Mouse (Mus musculus) heart, adult 2 months (tissue): Measurements from ENCODE around the gene Isg20. TPM values are rescaled to one million over a fixed set of nuclear protein-coding genes. Genes with fewer than 3 reads are reported as not detected.

ENCODE experiments used
- DNase-seq, 2 experiments: peaks; one replicate each; pipeline ENCODE4 v3.0.0; 2021
- H3K27ac ChIP-seq: fragments of 200-600 bp; 2 replicates; pipeline ENCODE4 v1.8.1; 2022
- H3K27me3 ChIP-seq: fragments of 200-500 bp; 2 replicates; pipeline ENCODE4 v1.6.1; 2012; ENCODE audit warnings: mild to moderate bottlenecking, low read length, inconsistent platforms, mixed read lengths; ENCODE audit not compliant: control insufficient read depth, insufficient read depth
- H3K36me3 ChIP-seq: fragments of 200-500 bp; 2 replicates; pipeline ENCODE4 v1.6.1; 2012; ENCODE audit warnings: low read length, inconsistent platforms; ENCODE audit not compliant: control insufficient read depth, insufficient read depth
- H3K4me1 ChIP-seq: fragments of 200-500 bp; 2 replicates; pipeline ENCODE4 v1.6.1; 2011; ENCODE audit warnings: low read length; ENCODE audit not compliant: control insufficient read depth, insufficient read depth
- H3K4me3 ChIP-seq: fragments of 200-600 bp; 2 replicates; pipeline ENCODE4 v1.8.1; 2022
- H3K79me2 ChIP-seq: fragments of 200-500 bp; replicated peaks from 2 replicates; pipeline ENCODE4 v1.6.1; 2012; ENCODE audit warnings: mild to moderate bottlenecking, inconsistent platforms, low read length, moderate library complexity, mixed read lengths; ENCODE audit not compliant: control insufficient read depth, insufficient read depth
- H3K9ac ChIP-seq: fragments of 200-500 bp; 2 replicates; pipeline ENCODE4 v1.6.1; 2012; ENCODE audit warnings: low read depth, mild to moderate bottlenecking, control low read depth, inconsistent platforms, low read length, mixed read lengths
- CTCF ChIP-seq: fragments of 200-600 bp; IDR thresholded peaks from 2 replicates; pipeline ENCODE4 v1.8.1; 2022; ENCODE audit warnings: antibody characterized with exemption, mild to moderate bottlenecking, moderate library complexity
- EP300 ChIP-seq: fragments of 200-500 bp; IDR thresholded peaks from 2 replicates; pipeline ENCODE4 v1.6.1; 2011; ENCODE audit warnings: low read depth, low read length, control low read depth; ENCODE audit not compliant: insufficient read depth
- POLR2A ChIP-seq: fragments of 200-500 bp; IDR thresholded peaks from 2 replicates; pipeline ENCODE4 v1.6.1; 2011; ENCODE audit warnings: mild to moderate bottlenecking, low read depth, low read length, control low read depth; ENCODE audit not compliant: insufficient read depth
- WGBS: fragments of 180-500 bp; shearing (Covaris S2); methylation state at CpG from one replicate; pipeline ENCODE4 v1.1.7; 2018; 5-methylcytosine and 5-hydroxymethylcytosine counted together
- intact Hi-C: fragments of 180-260 bp; cut with DNase I; formaldehyde crosslinking; loops from one replicate; pipeline ENCODE4 v1.15.1; 2025
- microRNA-seq, 2 experiments: library from miRNA; unstranded; fragments of <30 nt; microRNA quantifications; one replicate each; pipeline ENCODE4 v1.2.0; 2021
- polyA plus RNA-seq: library from polyadenylated mRNA; depleted of rRNA; stranded (reverse); fragments of >200 nt; gene quantifications from 2 replicates; pipeline ENCODE4 v1.2.3, GENCODE M21; 2012; rRNA removed
- total RNA-seq, 2 experiments: library from RNA; stranded (reverse); gene quantifications; 2 replicates each; pipeline ENCODE4 v1.2.3; 2021

The Isg20 gene
- total and polyA plus RNA-seq, 3 experiments: 6.2 to 88.6 (median 30.3) TPM

GRCm38 (mm10) chr7:78955086-78955485 is 41.9 kb downstream of the Isg20 start:
- Histone ChIP-seq H3K27ac (no peak overlapping the region), H3K36me3 (no peaks in the 10 kb centered on the region), H3K9ac (no peak overlapping the region), H3K4me3 (no peak overlapping the region), H3K79me2 (no peaks in the 10 kb centered on the region), H3K4me1 (no peaks in the 10 kb centered on the region), H3K27me3 (no peaks in the 10 kb centered on the region)
- intact Hi-C loops: no loop called here
- 67% methylated on average over 6 of the region's 6 CpGs for WGBS
- no peak for DNase-seq
- TF ChIP-seq EP300 (no peak), POLR2A (no peak), CTCF (no peak)

GRCm38 (mm10) chr7:78958499-78959073 is 45.4 kb downstream of the Isg20 start:
- WGBS: 69% methylated on average over 6 of the region's 6 CpGs
- Histone ChIP-seq H3K79me2 (no peaks in the 10 kb centered on the region), H3K4me3 (no peak overlapping the region), H3K4me1 (no peaks in the 10 kb centered on the region), H3K27me3 (no peaks in the 10 kb centered on the region), H3K9ac (no peak overlapping the region), H3K36me3 (no peaks in the 10 kb centered on the region), H3K27ac (no peak overlapping the region)
- no peak for TF ChIP-seq POLR2A
- TF ChIP-seq CTCF: no peak
- TF ChIP-seq EP300: no peak
- intact Hi-C loops: no loop called here
- DNase-seq: no peak

GRCm38 (mm10) chr7:78963891-78964290 is 50.7 kb downstream of the Isg20 start:
- no peak for DNase-seq
- 65% methylated on average over 3 of the region's 3 CpGs for WGBS
- Histone ChIP-seq H3K36me3 (no peaks in the 10 kb centered on the region), H3K79me2 (no peaks in the 10 kb centered on the region), H3K27me3 (no peaks in the 10 kb centered on the region), H3K4me3 (no peak overlapping the region), H3K9ac (no peak overlapping the region), H3K27ac (no peak overlapping the region), H3K4me1 (no peaks in the 10 kb centered on the region)
- intact Hi-C loops: no loop called here
- no peak for TF ChIP-seq CTCF
- no peak for TF ChIP-seq POLR2A
- no peak for TF ChIP-seq EP300

Small RNAs within 50 kb of the gene (microRNA-seq; reads per million reads assigned to microRNA genes)
- 5.0 to 5.4 reads per million in 2 experiments for gene Mir7-2

Other genes with a start within 250 kb of the Isg20 start
- gene Ntrk3, start 175.4 kb upstream of the Isg20 start, total RNA-seq: 1 to 10 TPM; 1.4 to 1.8 TPM
- gene Ntrk3, start 175.4 kb upstream of the Isg20 start, polyA plus RNA-seq: 4.8 and 9.1 TPM in 2 replicates
- 10 to 100 TPM; 40.5 to 40.6 TPM for gene Mrps11, start 130.3 kb upstream of the Isg20 start, total RNA-seq
- gene Mrps11, start 130.3 kb upstream of the Isg20 start, polyA plus RNA-seq: 38.0 and 50.0 TPM in 2 replicates
- 10 to 100 TPM; 48.6 to 52.0 TPM for gene Mrpl46, start 129.9 kb upstream of the Isg20 start, total RNA-seq
- gene Mrpl46, start 129.9 kb upstream of the Isg20 start, polyA plus RNA-seq: 27.4 and 31.7 TPM in 2 replicates
- 10 to 100 TPM; 13.2 to 13.8 TPM for gene Det1, start 66.2 kb upstream of the Isg20 start, total RNA-seq
- 14.6 and 18.3 TPM in 2 replicates for gene Det1, start 66.2 kb upstream of the Isg20 start, polyA plus RNA-seq
- 10 to 100 TPM; 33.9 to 39.0 TPM for gene Aen, start 17.6 kb upstream of the Isg20 start, total RNA-seq
- 23.5 and 31.2 TPM in 2 replicates for gene Aen, start 17.6 kb upstream of the Isg20 start, polyA plus RNA-seq
- under 1 TPM; 0.11 to 0.26 TPM for gene Acan, start 140.1 kb downstream of the Isg20 start, total RNA-seq
- gene Acan, start 140.1 kb downstream of the Isg20 start, polyA plus RNA-seq: 0.32 and 0.61 TPM in 2 replicates
- gene Hapln3, start 217.6 kb downstream of the Isg20 start, total RNA-seq: under 1 TPM; 0.14 to 0.18 TPM
- 0.57 and 1.3 TPM in 2 replicates for gene Hapln3, start 217.6 kb downstream of the Isg20 start, polyA plus RNA-seq
- gene Mfge8, start 235.6 kb downstream of the Isg20 start, total RNA-seq: 100 to 1,000 TPM; 122 to 133 TPM
- 172 and 178 TPM in 2 replicates for gene Mfge8, start 235.6 kb downstream of the Isg20 start, polyA plus RNA-seq